Mouse (Mus musculus): ENCODE measurements at regions not wholly inside any gene's neighbourhood (a gene's known extent, or its start where the extent isn't known, plus 50 kb on each side); places are given as distances from the start of the nearest gene placed in this dataset.

GRCm38 (mm10) chr11:18164025-18164423, 210.3 kb upstream of the Etaa1 start:
- DNase-seq (ENCODE audit: low read depth) = no peak

- no peak for DNase-seq (ENCODE audit: low read depth)
These were observed 209.7 kb upstream of the Etaa1 start for GRCm38 (mm10) chr11:18163156-18164024.

GRCm38 (mm10) chr11:18156506-18156905, 202.8 kb upstream of the Etaa1 start:
- DNase-seq (ENCODE audit: low read depth) = no peak

GRCm38 (mm10) chr11:18151788-18152563, 198.3 kb upstream of the Etaa1 start:
- DNase-seq (ENCODE audit: low read depth) = peak; percentile 36

- DNase-seq (ENCODE audit: low read depth) = no peak
These were observed 197.7 kb upstream of the Etaa1 start for GRCm38 (mm10) chr11:18151369-18151768.

GRCm38 (mm10) chr11:18127488-18127887, 173.8 kb upstream of the Etaa1 start:
- no peak for DNase-seq (ENCODE audit: low read depth)

GRCm38 (mm10) chr11:18123031-18123430, 169.4 kb upstream of the Etaa1 start:
- no peak for DNase-seq (ENCODE audit: low read depth)

- no peak for DNase-seq (ENCODE audit: low read depth)
These were observed 168.9 kb upstream of the Etaa1 start for GRCm38 (mm10) chr11:18122616-18123015.

- DNase-seq (ENCODE audit: low read depth) = peak; percentile 60
These were observed 162.2 kb upstream of the Etaa1 start for GRCm38 (mm10) chr11:18115693-18116450.

- DNase-seq (ENCODE audit: low read depth) = no peak
These were observed 149.2 kb upstream of the Etaa1 start for GRCm38 (mm10) chr11:18102841-18103240.

GRCm38 (mm10) chr11:18075840-18076435, 122.3 kb upstream of the Etaa1 start:
- DNase-seq (ENCODE audit: low read depth) = no peak

GRCm38 (mm10) chr11:18070586-18071306, 117.1 kb upstream of the Etaa1 start:
- peak; percentile 85 for DNase-seq (ENCODE audit: low read depth)

- no peak for DNase-seq (ENCODE audit: low read depth)
These were observed 116.3 kb upstream of the Etaa1 start for GRCm38 (mm10) chr11:18070032-18070374.

- DNase-seq (ENCODE audit: low read depth) = no peak
These were observed 115.8 kb upstream of the Etaa1 start for GRCm38 (mm10) chr11:18069348-18070031.

GRCm38 (mm10) chr11:18068085-18068484, 114.4 kb upstream of the Etaa1 start:
- no peak for DNase-seq (ENCODE audit: low read depth)

- DNase-seq (ENCODE audit: low read depth) = no peak
These were observed 114.0 kb upstream of the Etaa1 start for GRCm38 (mm10) chr11:18067676-18068075.

- no peak for DNase-seq (ENCODE audit: low read depth)
These were observed 87.9 kb upstream of the Etaa1 start for GRCm38 (mm10) chr11:18041589-18041988.

- DNase-seq (ENCODE audit: low read depth) = no peak
These were observed 77.4 kb upstream of the Etaa1 start for GRCm38 (mm10) chr11:18031049-18031448.

- DNase-seq (ENCODE audit: low read depth) = no peak
These were observed 68.4 kb upstream of the Etaa1 start for GRCm38 (mm10) chr11:18022065-18022464.

GRCm38 (mm10) chr11:18015239-18015638, 61.6 kb upstream of the Etaa1 start:
- DNase-seq (ENCODE audit: low read depth) = no peak

- DNase-seq (ENCODE audit: low read depth) = no peak
These were observed 60.9 kb upstream of the Etaa1 start for GRCm38 (mm10) chr11:18014610-18015009.
